Mouse (Mus musculus): ENCODE data around the gene Itgb7.
"Not testable (repeated sequence)": the region's sequence is repeated elsewhere in the genome, so short reads cannot be mapped to it uniquely, and the experiment has no call there.

Gene Itgb7

DNA sequence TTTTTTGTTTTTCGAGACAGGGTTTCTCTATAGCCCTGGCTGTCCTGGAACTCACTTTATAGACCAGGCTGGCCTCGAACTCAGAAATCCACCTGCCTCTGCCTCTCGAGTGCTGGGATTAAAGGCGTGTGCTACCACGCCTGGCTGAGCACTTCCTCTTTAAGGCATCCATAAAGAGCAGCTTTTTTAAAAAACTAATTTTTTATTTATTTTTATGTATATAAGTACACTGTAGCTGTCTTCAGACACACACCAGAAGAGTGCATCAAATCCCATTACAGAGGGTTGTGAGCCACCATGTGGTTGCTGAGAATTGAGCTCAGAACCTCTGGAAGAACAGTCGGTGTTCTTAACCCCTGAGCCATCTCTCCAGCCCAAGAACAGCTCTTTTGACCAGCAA is 6.1 kb downstream of the Itgb7 start:
- not testable (repeated sequence) for DNase-seq

DNA sequence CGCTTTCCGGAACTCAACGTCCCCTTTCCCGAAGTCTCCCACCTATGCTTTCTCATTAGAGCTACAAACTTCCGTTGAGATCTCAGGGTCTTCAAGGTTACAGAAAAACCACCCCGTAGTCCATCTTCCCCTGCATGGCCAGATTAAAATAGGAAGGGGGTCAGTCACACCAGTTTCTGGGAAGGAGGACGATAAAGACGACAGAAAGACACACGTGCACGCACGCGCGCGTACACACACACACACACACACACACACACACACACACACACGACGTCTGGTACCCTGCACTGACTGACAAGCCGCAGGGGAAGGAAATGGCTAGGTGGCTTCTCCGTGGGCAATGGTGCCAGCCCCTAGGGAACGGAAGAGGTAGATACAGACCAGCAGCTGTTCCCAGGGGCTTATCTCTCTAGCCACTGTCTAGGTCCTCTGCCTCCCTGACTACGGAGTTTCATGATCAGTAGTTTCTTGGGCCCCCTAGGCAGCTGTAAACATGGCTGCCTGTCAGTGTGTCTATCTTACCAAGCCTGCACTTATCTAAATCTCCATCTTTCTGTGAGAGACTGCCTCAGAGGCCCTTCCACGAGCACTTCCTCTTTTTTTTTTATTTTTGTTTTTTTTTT is 6.6 kb downstream of the Itgb7 start:
- DNase-seq: no peak

DNA sequence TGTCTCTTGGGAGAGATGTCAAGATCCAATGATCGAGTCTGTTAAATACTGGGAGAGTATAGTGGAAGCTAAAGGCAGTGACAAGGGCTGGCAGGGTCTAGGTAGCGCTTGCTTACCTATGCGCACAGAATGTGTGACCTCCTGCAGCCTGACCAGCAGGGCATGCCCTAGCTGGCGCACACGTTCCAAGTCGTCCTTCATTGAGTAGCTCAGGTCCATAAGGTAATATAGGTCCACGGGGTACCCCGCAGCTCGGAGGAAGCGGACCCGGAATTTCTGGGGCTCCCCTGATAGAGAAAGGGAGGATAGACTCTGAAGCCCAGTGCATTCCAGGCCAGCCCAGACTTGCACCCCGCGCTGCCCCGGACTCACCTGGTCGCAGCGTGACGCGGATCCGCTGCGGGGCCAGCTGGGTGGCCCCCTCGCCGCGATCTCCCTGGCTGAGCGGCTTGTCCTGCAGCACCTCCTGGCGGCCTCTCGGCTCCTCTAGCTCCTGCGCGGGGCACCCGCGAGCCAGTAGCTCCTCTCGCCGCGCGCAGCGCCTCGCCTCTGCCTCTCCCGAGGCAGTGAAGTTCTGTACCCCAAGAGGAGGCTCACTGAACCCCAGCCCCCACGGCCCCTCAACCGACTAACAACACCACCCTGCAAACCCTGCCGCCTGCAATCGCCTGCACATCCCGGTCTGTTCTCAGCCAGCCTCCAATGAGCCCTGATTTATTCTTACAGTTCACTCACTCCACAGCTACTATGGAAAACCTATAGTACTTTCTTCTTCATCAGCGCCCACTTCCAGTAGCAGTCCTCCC is 7.4 kb downstream of the Itgb7 start:
- peak; percentile 80 to 93 for DNase-seq

DNA sequence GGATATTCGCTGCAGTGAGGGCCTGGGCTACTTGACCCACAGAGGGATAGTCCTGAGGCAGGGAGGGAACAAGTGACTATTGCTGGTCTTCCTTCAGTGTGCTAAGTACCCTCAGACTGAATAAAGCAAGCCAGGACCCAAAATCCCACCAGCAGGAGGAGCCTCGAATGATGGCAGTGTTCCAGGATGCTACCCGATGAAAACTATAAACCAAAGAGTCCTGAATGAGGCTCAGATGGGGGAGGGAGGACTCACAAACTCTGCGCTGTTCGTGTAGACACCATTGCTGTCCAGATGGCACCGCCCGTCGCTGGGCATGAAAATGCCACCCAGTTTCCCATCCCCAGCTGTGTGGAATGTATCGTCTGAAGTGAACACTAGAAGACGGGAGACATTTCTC is 9.4 kb downstream of the Itgb7 start:
- DNase-seq: no peak

DNA sequence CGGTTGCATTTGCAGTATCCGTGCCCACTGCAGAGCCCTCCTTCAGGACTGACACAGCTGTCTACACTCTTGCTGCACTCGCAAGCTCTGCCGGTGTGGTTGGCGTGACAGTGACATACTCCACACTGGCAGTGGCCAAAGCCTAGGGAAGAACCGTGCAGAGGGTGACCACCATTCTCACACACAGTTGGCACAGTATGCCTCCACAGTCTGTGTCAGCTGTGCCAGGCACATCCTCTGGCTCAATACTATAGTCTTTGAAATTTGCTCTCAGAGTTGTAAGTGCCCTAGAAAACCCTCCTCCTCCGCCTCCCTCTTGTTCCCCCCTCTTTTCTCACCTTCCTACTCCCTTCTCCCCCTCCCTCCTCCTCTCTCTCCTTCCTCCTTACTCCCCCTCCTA is 14.4 kb downstream of the Itgb7 start:
- DNase-seq: no peak

DNA sequence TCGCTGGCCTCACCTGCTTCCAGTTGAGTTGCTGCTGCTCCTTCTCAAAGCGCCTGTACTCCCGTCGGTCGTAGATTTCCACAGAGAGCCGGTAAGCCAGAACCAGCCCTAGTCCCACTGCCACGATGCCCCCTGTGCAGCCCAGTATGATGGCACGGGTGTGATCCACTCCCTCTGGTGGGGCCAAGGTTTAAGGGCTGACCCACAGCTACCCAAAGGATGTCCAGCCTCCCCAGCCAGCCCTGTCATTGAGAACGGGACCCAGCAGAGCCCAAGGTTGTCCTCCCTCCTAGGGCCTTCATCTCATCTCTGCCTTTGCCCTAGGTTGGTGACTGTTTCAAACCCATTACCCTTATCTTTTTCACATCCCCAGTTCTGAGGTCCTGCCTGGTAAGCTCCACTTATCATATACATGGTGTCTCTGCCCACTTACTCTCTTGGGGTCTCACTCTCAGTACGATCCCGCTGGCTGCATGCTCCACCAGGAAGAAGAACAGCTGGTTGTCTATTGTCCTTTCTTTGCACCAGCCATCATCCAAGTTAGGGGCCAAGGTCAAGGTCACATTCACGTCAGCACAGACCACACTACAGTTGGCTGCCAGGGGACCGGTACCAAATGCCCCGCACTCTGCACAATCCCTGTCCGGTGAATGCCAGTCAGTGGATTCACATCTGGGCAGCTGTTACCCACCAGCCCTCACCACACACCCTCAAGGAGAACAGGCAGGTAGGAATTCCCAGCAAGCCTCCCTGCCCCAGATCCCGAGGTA is 15.1 kb downstream of the Itgb7 start:
- DNase-seq: no peak

DNA sequence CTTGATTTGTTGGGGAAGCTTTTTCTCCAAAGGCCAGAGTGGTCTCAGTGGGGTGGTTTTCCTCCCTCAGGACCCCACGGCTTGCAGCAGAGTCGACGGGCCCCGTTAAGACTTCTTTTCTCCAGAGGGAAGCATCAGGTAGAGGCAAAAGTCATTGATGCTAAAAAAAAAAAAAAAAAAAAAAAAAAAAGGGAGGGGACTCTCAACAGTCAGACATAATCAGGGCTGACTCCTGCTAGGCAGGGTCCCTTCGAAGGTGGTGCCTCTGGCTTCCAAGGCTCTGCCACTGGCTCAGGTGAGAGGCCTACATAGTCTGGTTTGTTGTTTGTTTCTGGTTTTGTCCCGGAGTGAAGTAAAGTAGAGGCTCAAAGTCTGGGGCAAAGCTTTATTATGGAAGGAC is 16.1 kb downstream of the Itgb7 start:
- no peak for DNase-seq

DNA sequence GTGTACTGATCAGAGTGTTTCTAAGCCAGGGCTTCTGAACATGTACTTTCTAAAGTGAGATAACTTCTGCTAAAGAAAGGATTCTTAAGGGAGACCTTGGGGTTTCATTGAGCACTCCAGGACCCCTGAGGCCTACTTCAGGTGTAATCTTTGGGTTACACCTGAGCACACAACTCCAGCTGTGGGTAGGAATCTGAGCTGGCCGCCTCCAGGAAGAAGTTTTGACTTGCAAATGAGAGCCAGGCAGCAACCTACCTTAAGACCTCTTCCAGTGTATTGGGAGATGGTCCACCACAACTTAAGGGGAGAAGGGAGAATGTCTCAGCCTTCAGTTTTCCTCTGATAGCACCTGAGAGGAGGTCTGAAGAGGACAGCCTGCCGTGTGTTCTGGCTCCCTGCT is 17.6 kb downstream of the Itgb7 start:
- no peak for DNase-seq

DNA sequence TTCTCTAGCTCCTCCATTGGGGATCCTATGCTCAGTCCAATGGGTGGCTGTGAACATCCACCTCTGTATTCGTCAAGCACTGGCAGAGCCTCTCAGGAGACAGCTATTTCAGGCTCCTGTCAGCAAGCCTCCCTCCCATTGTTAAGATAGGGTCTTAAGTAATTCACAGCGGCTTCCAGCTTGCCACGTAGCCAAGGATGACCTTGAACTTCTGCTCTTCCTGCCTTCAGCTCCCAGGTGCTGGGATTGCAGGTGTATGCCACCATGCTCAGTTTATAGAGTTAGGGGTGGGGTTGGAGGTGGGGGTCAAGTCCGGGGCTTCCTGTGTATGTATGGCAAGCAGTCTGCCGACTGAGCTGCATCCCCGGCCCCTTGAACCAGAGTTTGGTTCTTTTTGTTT is 19.8 kb downstream of the Itgb7 start:
- no peak for DNase-seq

DNA sequence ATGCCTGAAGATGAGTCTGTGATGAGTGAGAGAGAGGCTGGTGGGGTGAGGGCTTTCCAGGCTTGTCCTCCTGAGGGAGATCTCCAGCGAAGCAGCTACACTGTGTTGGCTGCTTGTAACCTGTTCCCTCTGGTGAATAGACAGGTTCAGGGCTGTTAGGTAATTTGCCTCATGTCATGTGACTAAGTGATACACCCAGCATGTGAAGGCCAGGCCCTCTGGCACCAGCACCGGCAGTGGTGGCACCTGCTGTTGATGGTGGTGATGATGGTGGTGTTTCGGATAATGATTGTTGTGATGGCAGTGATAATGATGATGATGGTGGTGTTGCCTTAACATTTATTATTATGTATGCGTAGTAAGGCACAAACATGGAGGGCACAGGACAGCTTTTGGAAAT is 20.9 kb downstream of the Itgb7 start:
- no peak for DNase-seq

DNA sequence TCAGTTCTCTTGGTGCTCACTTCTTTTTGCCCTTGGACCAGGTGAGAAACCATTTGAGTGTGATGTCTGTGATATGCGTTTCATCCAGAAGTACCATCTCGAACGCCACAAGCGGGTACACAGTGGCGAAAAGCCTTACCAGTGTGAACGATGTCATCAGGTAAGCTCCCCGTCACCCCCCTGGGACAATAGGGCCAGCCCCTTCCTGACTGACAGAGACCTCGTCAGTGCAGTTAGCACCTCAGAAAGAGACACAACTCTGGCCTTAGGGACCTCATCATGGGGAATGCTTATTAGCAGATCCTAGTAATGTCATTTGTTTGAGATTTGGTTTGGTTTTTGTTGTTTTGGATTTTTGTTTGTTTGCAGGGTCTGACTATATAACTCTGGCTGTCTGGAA is 22.6 kb downstream of the Itgb7 start:
- DNase-seq: no peak

DNA sequence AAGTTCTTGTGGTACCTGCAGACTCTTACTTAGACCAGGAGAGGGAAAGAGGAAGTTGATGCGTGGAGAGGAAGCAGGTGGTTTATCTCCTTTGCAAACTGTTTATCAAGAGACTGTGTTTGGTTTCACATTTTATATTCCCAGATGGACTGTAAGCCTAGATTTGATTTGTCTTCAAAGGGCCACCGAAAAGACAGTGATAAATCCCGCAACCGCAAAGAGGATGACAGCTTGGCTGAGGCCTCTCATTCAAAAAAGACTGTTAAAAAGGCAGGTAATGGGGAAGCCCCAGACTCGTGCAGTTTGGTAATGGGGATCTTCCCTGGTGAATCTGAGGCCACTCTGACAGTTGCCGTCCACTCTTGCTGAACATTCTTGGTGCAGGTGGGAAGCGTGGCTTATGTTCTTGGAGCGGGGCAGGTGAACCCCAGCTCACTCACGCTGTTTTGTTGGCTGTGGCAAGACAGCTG is 23.6 kb downstream of the Itgb7 start:
- DNase-seq: no peak

DNA sequence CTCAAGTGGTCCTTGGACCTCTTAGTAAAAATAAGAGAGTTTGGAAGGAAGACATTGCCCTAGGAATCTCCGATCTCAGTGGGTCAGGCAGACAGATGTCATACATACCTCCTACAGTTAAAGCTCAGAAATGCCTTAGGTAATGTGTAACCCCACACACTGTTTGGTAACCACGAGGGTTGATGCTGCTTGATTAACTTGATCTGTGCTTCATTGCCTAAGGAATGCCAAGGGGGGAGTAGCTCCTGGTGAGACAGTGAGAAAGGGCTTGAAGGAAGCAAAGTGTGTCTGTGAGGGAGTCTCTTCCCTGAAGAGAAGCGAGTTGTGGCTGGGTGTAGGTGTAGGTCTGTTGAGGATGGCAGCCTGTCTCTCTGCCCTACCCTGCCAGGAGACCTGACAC is 24.4 kb downstream of the Itgb7 start:
- peak in 1 of 2 experiments; percentile 69 for DNase-seq

DNA sequence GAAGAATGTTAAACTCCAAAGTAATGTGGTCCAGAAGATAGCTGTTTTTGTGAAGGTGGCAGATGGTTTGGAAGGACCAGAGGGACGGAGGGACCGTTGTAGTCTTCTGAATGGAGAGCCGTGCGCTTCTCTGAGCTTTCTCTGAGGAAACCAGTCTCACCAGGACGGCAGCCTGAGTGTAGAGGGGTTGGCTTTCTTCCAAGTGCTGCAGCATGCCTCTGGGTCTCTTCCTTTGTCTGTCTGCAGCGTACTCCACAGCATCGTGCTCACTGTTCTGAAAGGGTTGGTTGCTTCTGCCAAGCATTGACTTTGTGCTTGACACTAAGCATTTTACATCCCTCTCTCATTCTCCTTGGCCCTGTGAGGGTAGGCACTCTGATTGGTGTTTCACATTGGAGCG is 26.0 kb downstream of the Itgb7 start:
- no peak for DNase-seq

DNA sequence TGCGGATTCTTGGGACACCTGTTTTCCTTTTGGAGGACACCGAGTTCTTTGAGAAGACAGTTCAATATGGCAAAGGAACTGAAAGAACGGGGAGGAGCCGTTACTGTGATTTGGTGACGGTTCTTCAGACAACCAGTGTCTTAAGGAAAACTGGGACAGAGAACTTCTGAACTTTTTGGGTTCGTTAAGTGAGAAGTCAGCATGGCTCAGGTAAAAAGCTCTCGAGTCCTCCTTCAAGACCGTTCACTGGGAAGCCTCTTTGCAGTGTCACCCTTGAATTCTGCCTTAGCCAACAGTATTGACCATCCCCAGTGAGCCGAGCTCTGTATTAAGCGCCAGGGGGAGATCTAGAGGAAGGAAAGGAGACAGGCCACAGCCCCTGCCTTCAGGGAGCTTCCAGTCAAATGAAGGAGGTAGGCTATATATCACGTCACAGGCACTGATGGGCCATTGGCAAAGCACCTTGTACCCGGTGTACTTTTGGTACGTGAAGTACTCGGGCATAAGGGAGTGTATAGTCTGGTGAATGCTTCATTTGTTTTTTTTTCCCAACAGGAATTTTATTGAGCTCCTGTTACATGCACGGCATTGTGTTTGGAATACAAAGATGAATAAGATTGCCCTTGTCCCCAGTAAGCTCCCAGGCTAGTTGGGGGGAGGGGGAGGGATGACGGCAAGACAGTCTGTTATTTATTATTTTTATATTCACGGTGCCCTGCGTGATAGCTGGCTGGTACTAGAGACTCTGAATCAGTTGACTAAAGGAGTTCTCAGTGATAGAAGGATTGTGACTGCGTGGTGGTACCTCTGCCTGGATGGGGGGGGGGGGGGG is 26.9 kb downstream of the Itgb7 start, which contains the start of gene Csad:
Csad (minus strand) TSS at position 51 of the 832 bp plus-strand sequence.
- DNase-seq: no peak

DNA sequence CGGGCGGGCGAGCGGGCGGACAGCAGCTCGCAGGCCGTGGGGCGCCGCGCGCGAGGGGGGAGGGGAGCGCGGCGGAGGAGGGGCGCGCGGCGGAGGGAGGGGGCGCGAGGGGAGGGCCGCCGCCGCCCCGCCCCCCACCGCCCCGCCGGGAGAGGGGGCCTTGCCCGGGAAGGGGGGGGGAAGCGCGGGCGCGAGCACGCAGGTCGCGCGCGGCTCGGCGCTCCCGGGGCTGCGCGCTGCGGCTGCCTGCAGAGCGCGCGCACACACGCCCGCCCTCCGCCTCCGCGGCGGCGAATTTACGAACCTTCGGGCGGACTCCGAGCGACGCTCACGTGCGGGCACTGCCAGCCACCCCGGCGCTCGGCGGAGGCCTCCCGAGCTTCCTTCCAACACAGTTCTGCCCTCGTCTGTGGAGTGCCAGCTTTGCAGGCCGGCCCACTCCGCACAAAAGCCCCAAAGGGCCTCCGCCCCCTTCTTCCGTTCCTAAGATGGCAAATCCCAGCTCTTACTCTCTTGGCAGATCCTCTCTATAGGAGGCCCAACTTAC is 27.8 kb downstream of the Itgb7 start:
- peak; percentile 74 to 84 for DNase-seq

DNA sequence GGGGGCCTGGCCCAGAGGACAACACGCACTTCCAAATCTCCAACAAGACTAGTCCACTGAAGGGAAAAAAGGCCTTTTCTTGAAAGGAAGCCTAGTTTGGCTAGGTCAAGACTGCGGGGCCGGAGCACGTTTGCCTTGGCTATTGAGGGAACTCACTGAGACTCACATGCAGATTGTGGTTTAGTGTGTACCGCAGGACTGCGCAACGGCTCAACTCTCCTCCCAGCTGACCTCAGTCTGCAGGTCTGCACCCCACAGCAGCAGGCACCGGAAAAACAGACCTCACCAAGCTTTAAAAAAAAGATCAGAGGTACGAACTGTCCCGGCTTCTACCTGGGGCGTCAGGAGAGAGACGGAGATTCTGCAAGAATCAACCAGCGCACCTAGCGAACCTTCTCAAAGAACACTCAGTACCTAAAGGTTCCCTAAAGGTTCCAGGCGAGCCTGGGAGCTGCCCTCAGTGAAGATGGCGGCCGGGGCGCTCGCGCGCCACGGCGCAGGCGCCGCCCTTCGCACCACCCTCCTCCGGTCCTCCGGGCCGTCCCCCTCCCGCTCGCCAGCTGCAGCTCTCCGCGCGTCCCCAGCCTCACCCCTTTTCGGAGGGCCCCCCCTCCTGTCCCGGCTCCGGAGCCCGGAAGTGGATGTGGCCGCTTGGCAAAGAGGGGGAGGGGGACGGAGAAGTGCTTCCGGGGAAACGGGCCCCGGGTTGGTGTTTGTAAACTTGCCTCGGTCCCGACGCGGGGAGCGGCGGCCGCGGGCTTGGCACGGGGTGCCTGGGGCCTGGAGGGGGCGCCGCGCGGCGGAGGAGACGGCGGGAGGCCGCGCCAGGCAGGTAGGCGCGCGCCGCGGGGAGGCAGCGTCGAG is 28.5 kb downstream of the Itgb7 start, which contains the start of gene Zfp740:
Zfp740 (plus strand) TSS at position 279 of the 864 bp plus-strand sequence.
- peak; percentile 98 for DNase-seq

DNA sequence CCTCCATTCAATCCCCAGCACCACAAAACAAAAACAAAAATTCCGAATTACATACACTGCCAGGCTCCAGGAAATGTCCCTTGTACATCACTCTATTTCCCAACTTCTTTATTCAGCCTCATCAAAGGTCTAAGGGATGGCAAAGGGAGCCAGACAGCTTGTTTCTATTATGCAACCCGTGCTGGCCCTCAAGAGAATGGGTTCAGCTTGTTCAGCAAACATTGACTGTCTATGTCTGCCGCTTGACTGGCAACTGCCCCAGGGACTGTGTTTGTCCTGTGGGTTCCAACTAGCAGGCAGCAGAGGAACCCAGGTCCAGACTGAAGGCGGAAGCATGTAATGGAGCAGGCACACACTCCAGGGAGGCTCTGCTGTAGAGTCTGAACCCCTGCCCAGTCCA is 32.9 kb downstream of the Itgb7 start:
- peak in 1 of 2 experiments; percentile 55 for DNase-seq

DNA sequence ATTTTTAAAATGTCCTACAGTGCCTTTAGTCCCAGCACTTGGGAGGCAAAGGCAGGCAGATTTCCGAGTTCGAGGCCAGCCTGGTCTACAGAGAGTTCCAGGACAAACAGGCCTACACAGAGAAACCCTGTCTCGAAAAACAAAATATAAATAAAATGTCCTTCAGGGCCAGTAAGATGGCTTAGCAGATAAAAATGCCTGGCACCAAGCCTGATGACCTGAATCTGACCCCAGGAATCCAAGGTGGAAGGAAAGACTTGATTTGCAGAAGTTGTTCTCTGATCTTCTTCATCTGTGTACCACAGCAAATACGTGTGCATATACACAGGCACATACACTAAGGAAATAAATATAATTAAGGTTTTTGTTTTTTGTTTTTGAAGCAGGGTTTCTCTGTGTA is 36.4 kb downstream of the Itgb7 start:
- peak; percentile 33 to 61 for DNase-seq

DNA sequence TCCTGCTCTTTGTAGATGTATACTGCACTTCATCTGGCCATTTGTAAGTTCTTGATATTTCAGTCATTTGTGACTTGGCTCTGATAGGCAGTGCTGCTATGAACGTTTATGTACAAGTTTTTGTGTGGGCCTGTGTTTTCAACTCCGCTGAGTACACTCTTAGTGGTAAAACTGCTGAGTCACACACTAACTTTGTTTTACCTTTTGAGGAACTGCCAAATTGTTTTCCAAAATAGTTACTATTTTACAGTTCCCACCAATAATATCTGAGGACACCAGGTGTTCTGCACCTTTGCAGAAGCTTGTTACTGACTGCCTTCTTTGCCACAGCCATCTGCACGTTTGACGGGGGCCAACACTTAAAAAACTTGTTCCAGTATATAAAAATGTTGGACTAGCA is 37.3 kb downstream of the Itgb7 start:
- DNase-seq: peak in 1 of 2 experiments; percentile 25

DNA sequence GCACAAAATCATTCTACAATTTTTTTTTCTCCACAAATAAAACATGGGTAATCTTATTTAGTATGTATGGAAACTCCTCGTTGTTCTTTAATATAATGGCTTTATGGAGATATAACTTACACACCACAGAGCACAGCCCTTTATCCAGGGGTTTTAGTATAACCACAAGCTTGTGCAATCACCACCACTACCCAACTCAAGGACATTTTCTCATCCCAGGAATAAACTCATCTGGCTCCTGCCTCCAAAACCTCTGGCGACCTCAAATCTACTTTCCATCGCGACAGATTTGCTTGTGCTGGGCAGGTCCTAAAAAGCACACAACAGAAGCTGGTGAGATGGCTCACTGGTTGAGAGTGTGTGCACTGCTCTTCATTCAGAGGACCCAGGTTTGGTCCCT is 38.1 kb downstream of the Itgb7 start:
- DNase-seq: no peak
